Mouse (Mus musculus) cortical plate, adult 2 months (tissue): ENCODE measurements at regions not wholly inside any gene's neighbourhood (a gene's known extent, or its start where the extent isn't known, plus 50 kb on each side); places are given as distances from the start of the nearest gene placed in this dataset.

ENCODE experiments used
- H3K27ac ChIP-seq: fragments of 200-500 bp; 2 replicates; pipeline ENCODE4 v1.5.1; 2012; ENCODE audit warnings: low read length, control low read depth, inconsistent platforms; ENCODE audit not compliant: insufficient read depth
- H3K4me1 ChIP-seq: fragments of 200-500 bp; 2 replicates; pipeline ENCODE4 v1.6.1; 2011; ENCODE audit warnings: low read length; ENCODE audit not compliant: control insufficient read depth, insufficient read depth
- H3K4me3 ChIP-seq: fragments of 200-500 bp; 2 replicates; pipeline ENCODE4 v1.5.1; 2011; ENCODE audit warnings: mild to moderate bottlenecking, low read length, control low read depth; ENCODE audit not compliant: insufficient read depth
- CTCF ChIP-seq: fragments of 200-500 bp; IDR thresholded peaks from 2 replicates; pipeline ENCODE4 v1.5.1; 2011; ENCODE audit warnings: mild to moderate bottlenecking, control low read depth, low read length; ENCODE audit not compliant: insufficient read depth; ENCODE audit errors: extremely low read depth
- POLR2A ChIP-seq: fragments of 200-500 bp; IDR thresholded peaks from 2 replicates; pipeline ENCODE4 v1.6.1; 2011; ENCODE audit warnings: mild to moderate bottlenecking, low read length, control low read depth; ENCODE audit not compliant: insufficient read depth; ENCODE audit errors: extremely low read depth

GRCm38 (mm10) chr16:26183530-26183929 is 77.9 kb upstream of the P3h2 start:
- no peaks in the 10 kb centered on the region for H3K4me1 ChIP-seq
- no peak overlapping the region for H3K4me3 ChIP-seq
- TF ChIP-seq CTCF = no peak
- TF ChIP-seq POLR2A = no peak
- H3K27ac ChIP-seq = no peak overlapping the region

- no peak for TF ChIP-seq POLR2A
- no peak for TF ChIP-seq CTCF
- Histone ChIP-seq H3K27ac (no peak overlapping the region), H3K4me3 (no peak overlapping the region), H3K4me1 (no peaks in the 10 kb centered on the region)
These were observed 76.1 kb upstream of the P3h2 start for GRCm38 (mm10) chr16:26181716-26182115.

DNA sequence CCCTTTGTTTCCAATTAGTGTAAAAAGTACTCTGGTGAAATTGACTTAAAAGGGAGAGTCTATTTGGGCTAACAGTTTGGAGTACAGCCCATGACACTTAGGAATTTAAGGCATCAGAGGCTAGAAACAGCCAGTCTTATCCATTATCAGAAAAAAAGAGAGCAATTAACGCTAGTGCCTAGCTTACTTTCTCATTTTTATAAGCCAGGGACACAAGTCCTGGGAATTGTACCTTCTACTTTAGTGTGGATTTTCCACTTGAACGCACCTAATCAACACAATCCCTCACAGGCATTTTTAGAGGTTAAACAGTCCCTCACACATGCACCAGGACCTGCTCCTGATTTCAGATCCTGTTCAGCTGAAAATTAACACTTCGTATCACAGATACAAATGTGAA is 65.9 kb upstream of the P3h2 start:
- Histone ChIP-seq H3K4me1 (no peaks in the 10 kb centered on the region), H3K27ac (no peak overlapping the region), H3K4me3 (no peak overlapping the region)
- no peak for TF ChIP-seq POLR2A
- TF ChIP-seq CTCF = no peak

DNA sequence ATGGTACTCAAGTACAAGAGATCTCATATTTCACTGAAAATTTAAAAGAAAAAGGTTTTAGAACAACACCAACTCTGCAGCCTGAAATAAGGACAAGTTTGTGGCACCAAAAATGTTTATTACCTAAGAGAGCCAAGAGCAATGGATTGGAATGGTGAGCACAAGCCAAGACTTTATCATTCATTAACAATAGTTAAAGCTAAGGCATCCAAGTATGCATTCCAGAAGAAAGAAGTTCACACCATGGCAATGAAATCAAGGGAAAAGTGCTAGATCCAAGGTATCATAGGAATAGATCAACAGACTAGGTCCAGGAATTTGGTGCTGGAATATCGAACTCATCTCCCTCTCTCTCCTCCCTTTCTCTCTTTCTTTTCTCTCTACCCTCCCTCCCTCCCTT is 63.8 kb upstream of the P3h2 start:
- Histone ChIP-seq H3K4me1 (no peaks in the 10 kb centered on the region), H3K27ac (no peak overlapping the region), H3K4me3 (no peak overlapping the region)
- no peak for TF ChIP-seq POLR2A
- TF ChIP-seq CTCF = no peak

DNA sequence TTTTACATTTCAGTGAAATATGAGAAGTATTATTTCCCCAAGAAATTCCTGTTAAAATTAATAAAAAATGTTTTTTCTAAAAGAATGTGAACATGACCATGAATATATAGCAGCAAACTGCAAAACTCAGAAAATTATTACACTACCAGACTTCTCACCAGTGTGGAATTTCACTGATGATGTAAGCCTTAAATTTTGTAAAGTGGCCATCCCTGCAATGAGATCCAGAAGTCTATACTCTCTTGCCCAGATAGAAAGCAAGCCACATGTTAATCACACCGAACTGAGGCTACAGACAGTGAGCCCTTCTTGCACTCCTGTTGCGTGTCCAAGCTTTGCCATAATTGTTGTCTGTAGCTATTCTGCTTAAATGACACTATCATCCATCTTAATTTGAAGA is 62.6 kb upstream of the P3h2 start:
- TF ChIP-seq CTCF (no peak), POLR2A (no peak)
- H3K4me3 ChIP-seq = no peak overlapping the region
- no peak overlapping the region for H3K27ac ChIP-seq
- H3K4me1 ChIP-seq = peaks cover 1% of the 10 kb centered on the region; the same call in 1 of the 2 replicates

- no peak for TF ChIP-seq CTCF
- no peak for TF ChIP-seq POLR2A
These were observed 58.5 kb upstream of the P3h2 start for GRCm38 (mm10) chr16:26164066-26164465.

DNA sequence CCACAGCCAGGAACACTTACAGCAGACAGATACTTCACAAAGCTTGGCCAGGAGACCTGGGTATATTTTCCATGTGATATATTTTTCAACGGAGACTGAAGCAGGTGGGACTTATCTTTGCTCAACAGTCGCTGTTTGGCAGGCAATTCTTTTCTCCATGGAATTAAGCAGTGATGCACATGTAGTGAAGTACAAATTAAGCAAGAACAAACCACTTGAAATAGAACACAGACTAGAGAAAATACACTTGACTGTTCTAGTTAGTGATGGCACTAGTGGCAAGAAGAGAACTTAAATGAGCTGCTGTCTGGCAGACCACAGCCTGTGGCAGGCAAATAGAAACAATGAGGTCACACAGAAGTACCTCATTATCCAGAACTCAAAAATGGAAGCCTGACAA is 57.8 kb upstream of the P3h2 start:
- H3K4me1 ChIP-seq = peaks cover 1% of the 10 kb centered on the region; the same call in 1 of the 2 replicates
- H3K27ac ChIP-seq = no peak overlapping the region
- TF ChIP-seq CTCF (no peak), POLR2A (no peak)

More at GRCm38 (mm10) chr16:26164066-26164465, 58.5 kb upstream of the P3h2 start:
- H3K4me3 ChIP-seq = no peak overlapping the region
- H3K4me1 ChIP-seq = peaks cover 1% of the 10 kb centered on the region; the same call in 1 of the 2 replicates
- no peak overlapping the region for H3K27ac ChIP-seq

GRCm38 (mm10) chr16:26157606-26158005 is 52.0 kb upstream of the P3h2 start:
- Histone ChIP-seq H3K27ac (no peak overlapping the region), H3K4me1 (no peaks in the 10 kb centered on the region), H3K4me3 (no peak overlapping the region)
- TF ChIP-seq POLR2A (no peak), CTCF (no peak)

More for the DNA sequence above, 57.8 kb upstream of the P3h2 start:
- no peak overlapping the region for H3K4me3 ChIP-seq
